Mouse (Mus musculus) testis, adult 2 months (tissue): ENCODE data around the gene Ctrb1.

Source experiments
- CTCF ChIP-seq: fragments of 200-500 bp; IDR thresholded peaks from 2 replicates; pipeline ENCODE4 v1.5.1; 2012; ENCODE audit warnings: low read depth, mild to moderate bottlenecking, inconsistent platforms, low read length, moderate library complexity; ENCODE audit not compliant: control insufficient read depth, insufficient read depth, insufficient replicate concordance
- POLR2A ChIP-seq: fragments of 200-500 bp; IDR thresholded peaks from 2 replicates; pipeline ENCODE4 v1.6.1; 2012; ENCODE audit warnings: low read depth, mild to moderate bottlenecking, inconsistent platforms, low read length, moderate library complexity; ENCODE audit not compliant: control insufficient read depth

- TF ChIP-seq CTCF: no peak
- TF ChIP-seq POLR2A: no peak
Observed at GRCm38 (mm10) chr8:111653524-111653923, 37.3 kb downstream of the Ctrb1 start.
